Mouse (Mus musculus): ENCODE measurements around the gene Psme1.

Gene Psme1

GRCm38 (mm10) chr14:55598521-55599390 lies 20.8 kb downstream of the Psme1 start:
- no peak for DNase-seq (ENCODE audit: low spot score in 2 of 2)

- no peak for DNase-seq (ENCODE audit: low spot score in 2 of 2)
Measured at GRCm38 (mm10) chr14:55603271-55603632, 25.3 kb downstream of the Psme1 start, which contains the start of gene Irf9. Gene Irf9 (plus strand): TSS chr14:55603571.

GRCm38 (mm10) chr14:55603633-55604576 lies 26.0 kb downstream of the Psme1 start:
- DNase-seq (ENCODE audit: low spot score in 2 of 2), result peak; percentile 91 to 94

GRCm38 (mm10) chr14:55604823-55605222 lies 26.9 kb downstream of the Psme1 start:
- DNase-seq (ENCODE audit: low spot score in 2 of 2), result no peak

GRCm38 (mm10) chr14:55605743-55606459 lies 28.0 kb downstream of the Psme1 start:
- no peak for DNase-seq (ENCODE audit: low spot score in 2 of 2)

- no peak for DNase-seq (ENCODE audit: low spot score in 2 of 2)
Measured at GRCm38 (mm10) chr14:55608339-55608738, 30.4 kb downstream of the Psme1 start.

GRCm38 (mm10) chr14:55613346-55613745 lies 35.4 kb downstream of the Psme1 start:
- DNase-seq (ENCODE audit: low spot score in 2 of 2), result no peak

GRCm38 (mm10) chr14:55614565-55615178 lies 36.7 kb downstream of the Psme1 start:
- DNase-seq (ENCODE audit: low spot score in 2 of 2), result no peak

GRCm38 (mm10) chr14:55615876-55616275 lies 38.0 kb downstream of the Psme1 start:
- DNase-seq (ENCODE audit: low spot score in 2 of 2), result no peak

GRCm38 (mm10) chr14:55616844-55617243 lies 38.9 kb downstream of the Psme1 start:
- DNase-seq (ENCODE audit: low spot score in 2 of 2), result no peak

- DNase-seq (ENCODE audit: low spot score in 2 of 2), result no peak
Measured at GRCm38 (mm10) chr14:55617822-55618221, 39.9 kb downstream of the Psme1 start, which contains the start of gene Rec8. Gene Rec8 (plus strand): TSS chr14:55618037.

- DNase-seq (ENCODE audit: low spot score in 2 of 2), result no peak
Measured at GRCm38 (mm10) chr14:55618486-55619195, 40.7 kb downstream of the Psme1 start.

GRCm38 (mm10) chr14:55628077-55628827 lies 50.3 kb downstream of the Psme1 start:
- DNase-seq (ENCODE audit: low spot score in 2 of 2), result no peak

GRCm38 (mm10) chr14:55629312-55629711 lies 51.4 kb downstream of the Psme1 start:
- DNase-seq (ENCODE audit: low spot score in 2 of 2), result no peak

Data from right cerebral cortex, postnatal 10 days (tissue).